Mouse (Mus musculus): Measurements from ENCODE around the gene Nmt1.

DNA sequence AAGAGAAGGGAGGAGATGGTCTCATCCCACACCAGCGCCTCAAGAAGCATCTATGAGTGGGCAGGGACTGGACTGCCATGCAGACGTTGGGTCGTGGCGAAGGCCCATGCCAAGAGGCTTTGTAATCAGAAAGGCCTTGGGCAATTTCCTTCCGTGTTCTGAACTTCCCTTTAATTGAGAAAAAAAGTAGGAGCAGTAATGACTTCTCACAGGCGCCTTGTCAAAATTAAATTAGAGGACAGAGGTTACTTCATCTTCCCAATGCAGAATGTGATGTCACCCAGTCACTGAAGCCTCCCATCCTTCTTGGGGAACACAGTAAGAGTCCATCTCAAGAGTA lies 21.0 kb upstream of the Nmt1 start:
- TF ChIP-seq CTCF (conservative IDR thresholded peaks at IDR 0.05 in 1 of 2, IDR thresholded peaks at IDR 0.05 in 1 of 2; ENCODE audit: low read depth in 2 of 2, low read length in 2 of 2) (no peak), POLR2A (IDR thresholded peaks at IDR 0.05; ENCODE audit: low read depth, low read length) (no peak), TCF12 (IDR thresholded peaks at IDR 0.05; ENCODE audit: low read depth, low read length) (no peak), RCOR1 (conservative IDR thresholded peaks at IDR 0.05; ENCODE audit: low read depth, low read length) (no peak), BHLHE40 (IDR thresholded peaks at IDR 0.05; ENCODE audit: low read depth, low read length) (no peak), SIN3A (IDR thresholded peaks at IDR 0.05; ENCODE audit: low read length) (no peak)
